Mouse (Mus musculus): ENCODE measurements at regions not wholly inside any gene's neighbourhood (a gene's known extent, or its start where the extent isn't known, plus 50 kb on each side); places are given as distances from the start of the nearest gene placed in this dataset.

DNA sequence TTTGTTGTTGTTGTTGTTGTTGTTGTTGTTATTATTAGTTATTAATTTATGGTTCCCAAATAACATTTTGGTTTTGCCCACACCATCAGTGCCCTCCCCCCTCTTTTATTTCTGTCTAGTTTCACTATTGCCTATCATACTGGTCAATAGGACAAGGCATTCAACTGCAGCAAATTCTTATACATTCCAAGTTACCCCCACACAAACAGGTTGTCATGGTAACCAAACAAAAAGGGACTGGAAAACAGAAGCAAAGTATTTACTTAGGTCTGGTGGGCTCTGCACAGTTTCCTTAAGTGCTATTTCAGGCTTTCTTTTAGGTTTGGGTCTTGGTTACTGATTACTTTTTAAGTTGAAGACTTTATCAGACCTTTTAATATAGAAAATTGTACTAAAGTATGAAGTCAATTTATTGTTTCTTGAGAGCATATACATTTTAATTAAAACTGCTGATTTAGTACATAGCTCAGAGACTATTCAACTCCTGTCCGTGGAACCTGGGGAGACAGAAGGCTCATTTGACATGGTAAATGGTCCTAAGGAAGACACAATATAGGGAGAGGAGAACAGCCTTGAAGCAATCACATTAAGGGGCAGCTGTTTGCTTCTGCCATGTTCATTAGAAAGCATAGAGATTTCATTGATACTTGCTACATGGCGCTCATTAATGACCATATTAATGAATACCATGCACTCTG, 90.3 kb downstream of the Brms1l start:
- no peak for DNase-seq

Data from spleen, adult 18-20 months (tissue).